Mouse (Mus musculus): Measurements from ENCODE around the gene Arid5b. TPM values are rescaled to one million over a fixed set of nuclear protein-coding genes. Genes with fewer than 3 reads are reported as not detected.

The Arid5b gene
- total RNA-seq, 1 experiment from 2014 or later = 34.3 TPM

GRCm38 (mm10) chr10:68050882-68051281 is 227.7 kb downstream of the Arid5b start:
- no peak for DNase-seq

- DNase-seq = no peak
These were observed 229.8 kb downstream of the Arid5b start for GRCm38 (mm10) chr10:68048641-68049305.

DNA sequence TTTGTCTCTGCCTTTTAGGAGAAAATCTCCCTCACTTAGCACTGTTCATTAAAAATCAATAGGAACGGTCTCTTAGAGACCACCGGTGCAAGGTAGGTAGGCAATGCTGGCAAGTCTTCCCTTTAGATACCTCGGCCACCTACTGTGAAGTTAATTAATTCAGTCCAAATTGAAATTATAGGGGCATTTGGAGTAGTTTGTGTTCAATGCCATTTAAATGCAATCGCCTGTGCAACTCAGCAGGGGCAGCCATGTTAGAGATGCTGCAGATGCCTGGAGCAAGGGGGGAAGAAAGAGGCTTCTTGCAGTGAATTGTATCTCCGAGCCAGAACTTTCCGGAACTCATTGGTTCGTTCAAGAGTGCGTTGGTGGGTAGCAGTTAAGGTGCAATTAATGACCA is 233.7 kb downstream of the Arid5b start:
- DNase-seq = no peak

DNA sequence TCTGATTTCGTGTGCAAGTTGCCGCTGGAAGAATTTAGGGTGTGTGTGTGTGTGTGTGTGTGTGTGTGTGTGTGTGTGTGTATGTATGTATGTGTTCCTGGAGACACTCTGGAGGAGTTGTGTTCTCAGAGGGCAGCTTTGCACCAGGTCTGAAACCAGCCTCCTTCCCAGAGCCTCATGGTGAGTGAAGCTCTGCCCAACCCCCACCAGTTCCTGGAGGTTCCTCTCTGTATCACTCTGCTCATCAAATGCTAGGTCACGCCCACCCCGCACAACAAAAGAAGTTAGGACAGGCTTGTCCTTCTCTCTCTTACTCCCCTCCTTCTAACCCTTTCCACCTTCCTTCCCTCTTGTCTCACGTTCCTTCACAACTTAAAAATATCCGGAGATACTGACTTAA is 234.6 kb downstream of the Arid5b start:
- no peak for DNase-seq

Data from adrenal gland, postnatal 14 days (tissue).